Mouse (Mus musculus) spleen, postnatal 0 days (tissue): ENCODE measurements around the gene Disc1. TPM values are rescaled to one million over a fixed set of nuclear protein-coding genes. Genes with fewer than 3 reads are reported as not detected.

Experiments
- polyA plus RNA-seq: library from polyadenylated mRNA; unstranded; fragments of >200 nt; fragmentation: Nextera tagmentation; extraction: Ambion mirVana; gene quantifications from 2 replicates; pipeline ENCODE4 v1.2.1, GENCODE M21; 2015

Disc1 gene
- polyA plus RNA-seq = 0.89 and 1.2 TPM in 2 replicates

GRCm38 (mm10) chr8:125053505-125054435, at the start of gene Disc1:
Disc1 (plus strand) TSS chr8:125054195.

GRCm38 (mm10) chr8:125012695-125013627, 41.0 kb upstream of the Disc1 start, which contains the start of gene Tsnax:
Tsnax (plus strand) TSS chr8:125012997.

Other genes starting within 250 kb of the Disc1 start
- 41.8 and 43.5 TPM in 2 replicates for gene Gnpat, start 191.2 kb upstream of the Disc1 start, polyA plus RNA-seq
- gene 2810004N23Rik, start 191.1 kb upstream of the Disc1 start, polyA plus RNA-seq = 25.1 and 26.6 TPM in 2 replicates
- 5.1 and 5.8 TPM in 2 replicates for gene Exoc8, start 156.5 kb upstream of the Disc1 start, polyA plus RNA-seq
- 7.4 and 7.9 TPM in 2 replicates for gene Sprtn, start 156.3 kb upstream of the Disc1 start, polyA plus RNA-seq
- gene Egln1, start 104.9 kb upstream of the Disc1 start, polyA plus RNA-seq = 4.8 and 6.2 TPM in 2 replicates
- 47.4 and 51.0 TPM in 2 replicates for gene Tsnax, start 41.2 kb upstream of the Disc1 start, polyA plus RNA-seq